Mouse (Mus musculus) forebrain, embryonic 15.5 days (tissue): ENCODE measurements around the gene Gsta2. TPM values are rescaled to one million over a fixed set of nuclear protein-coding genes. Genes with fewer than 3 reads are reported as not detected.

Experiments
- ATAC-seq: fragments of 200-750 bp; cut with Nextera tagmentation; replicated peaks from 2 replicates; pipeline ENCODE4 v1.8.0; 2017; ENCODE audit warnings: mild to moderate bottlenecking, moderate TSS enrichment, moderate library complexity
- H3K27ac ChIP-seq: fragments of 300-500 bp; sonication (generic); replicated peaks from 2 replicates; pipeline ENCODE4 v1.5.1; 2015; ENCODE audit warnings: mild to moderate bottlenecking, inconsistent platforms
- H3K27me3 ChIP-seq: fragments of 300-500 bp; sonication (generic); 2 replicates; pipeline ENCODE4 v1.6.1; 2015; ENCODE audit warnings: inconsistent platforms
- H3K36me3 ChIP-seq: fragments of 300-500 bp; sonication (generic); 2 replicates; pipeline ENCODE4 v1.6.1; 2015; ENCODE audit warnings: mild to moderate bottlenecking, inconsistent platforms
- H3K4me1 ChIP-seq: fragments of 300-500 bp; sonication (generic); 2 replicates; pipeline ENCODE4 v1.6.1; 2015; ENCODE audit warnings: inconsistent platforms
- H3K4me2 ChIP-seq: fragments of 300-500 bp; sonication (generic); replicated peaks from 2 replicates; pipeline ENCODE4 v1.6.1; 2015; ENCODE audit warnings: mild to moderate bottlenecking, inconsistent platforms
- H3K4me3 ChIP-seq: fragments of 300-500 bp; sonication (generic); 2 replicates; pipeline ENCODE4 v1.5.1; 2015; ENCODE audit warnings: mild to moderate bottlenecking, inconsistent platforms
- H3K9ac ChIP-seq: fragments of 300-500 bp; sonication (generic); replicated peaks from 2 replicates; pipeline ENCODE4 v1.6.1; 2015; ENCODE audit warnings: mild to moderate bottlenecking, inconsistent platforms
- H3K9me3 ChIP-seq: fragments of 300-500 bp; sonication (generic); 2 replicates; pipeline ENCODE4 v1.6.1; 2016; ENCODE audit warnings: inconsistent platforms
- WGBS: fragments of 180-500 bp; shearing (Covaris S2); methylation state at CpG from one replicate; pipeline ENCODE4 v1.1.7; 2015; ENCODE audit warnings: mixed read lengths; 5-methylcytosine and 5-hydroxymethylcytosine counted together
- polyA plus RNA-seq: library from polyadenylated mRNA; unstranded; fragments of >200 nt; fragmentation: Nextera tagmentation; extraction: Ambion mirVana; gene quantifications from 2 replicates; pipeline ENCODE4 v1.2.1, GENCODE M21; 2015

Gene Gsta2
- polyA plus RNA-seq, result not detected in 2 replicates

- no peak within 1 kb of the TSS for H3K4me2 ChIP-seq
Measured at GRCm38 (mm10) chr9:78355611-78356010, at the start of gene Gsta2. Gene Gsta2 (minus strand): TSS chr9:78355788.

GRCm38 (mm10) chr9:78401596-78401995 lies 46.0 kb upstream of the Gsta2 start:
- Histone ChIP-seq H3K9me3 (no peaks in the 10 kb centered on the region), H3K27me3 (peaks cover 21% of the 10 kb centered on the region), H3K4me3 (no peak overlapping the region), H3K4me1 (no peaks in the 10 kb centered on the region), H3K9ac (no peak overlapping the region), H3K27ac (no peak overlapping the region), H3K4me2 (no peak overlapping the region), H3K36me3 (no peaks in the 10 kb centered on the region)
- no peak for ATAC-seq
- 95% methylated on average over 7 of the region's 7 CpGs for WGBS

More at GRCm38 (mm10) chr9:78355611-78356010, at the start of gene Gsta2:
- Histone ChIP-seq H3K36me3 (no peaks in the 10 kb centered on the region), H3K27ac (no peak within 1 kb of the TSS), H3K4me1 (no peaks in the 10 kb centered on the region), H3K4me3 (no peak within 1 kb of the TSS), H3K9ac (no peak within 1 kb of the TSS), H3K27me3 (no peaks in the 10 kb centered on the region), H3K9me3 (no peaks in the 10 kb centered on the region)
- ATAC-seq, result no peak
- WGBS, result 91% methylated on average over 8 of the region's 8 CpGs

- Histone ChIP-seq H3K9me3 (no peaks in the 10 kb centered on the region), H3K27me3 (peaks cover 32% of the 10 kb centered on the region), H3K4me3 (no peak overlapping the region), H3K27ac (no peak overlapping the region), H3K4me2 (no peak overlapping the region), H3K4me1 (peaks cover 7% of the 10 kb centered on the region), H3K36me3 (no peaks in the 10 kb centered on the region), H3K9ac (no peak overlapping the region)
- no peak for ATAC-seq
- WGBS, result 90% methylated on average over 5 of the region's 5 CpGs
Measured at GRCm38 (mm10) chr9:78400570-78400969, 45.0 kb upstream of the Gsta2 start.

GRCm38 (mm10) chr9:78396517-78396916 lies 40.9 kb upstream of the Gsta2 start:
- 60% methylated on average over 9 of the region's 9 CpGs for WGBS
- H3K4me1 ChIP-seq, result peaks cover 10% of the 10 kb centered on the region
- H3K9me3 ChIP-seq, result no peaks in the 10 kb centered on the region
- ATAC-seq, result no peak
- no peak overlapping the region for H3K4me2 ChIP-seq
- no peaks in the 10 kb centered on the region for H3K36me3 ChIP-seq
- H3K27ac ChIP-seq, result no peak overlapping the region
- no peak overlapping the region for H3K9ac ChIP-seq
- peaks cover 54% of the 10 kb centered on the region for H3K27me3 ChIP-seq
- H3K4me3 ChIP-seq, result no peak overlapping the region

GRCm38 (mm10) chr9:78395630-78396351 lies 40.2 kb upstream of the Gsta2 start, which contains the start of gene Ddx43:
Gene Ddx43 (plus strand): TSS chr9:78395777.
- H3K36me3 ChIP-seq, result no peaks in the 10 kb centered on the region
- peak within 1 kb of the TSS; percentile 44 for H3K4me3 ChIP-seq
- H3K4me2 ChIP-seq, result peak within 1 kb of the TSS; percentile 62
- no peak within 1 kb of the TSS for H3K27ac ChIP-seq
- H3K9me3 ChIP-seq, result no peaks in the 10 kb centered on the region
- peak within 1 kb of the TSS; percentile 35; the same call in 1 of the 2 replicates for H3K9ac ChIP-seq
- peak; percentile 97 for ATAC-seq
- 3% methylated on average over 90 of the region's 93 CpGs for WGBS
- peaks cover 10% of the 10 kb centered on the region for H3K4me1 ChIP-seq
- peaks cover 54% of the 10 kb centered on the region for H3K27me3 ChIP-seq

GRCm38 (mm10) chr9:78395244-78395629 lies 39.6 kb upstream of the Gsta2 start:
- Histone ChIP-seq H3K27ac (no peak overlapping the region), H3K4me1 (peaks cover 10% of the 10 kb centered on the region), H3K4me2 (peak overlapping the region; percentile 62), H3K4me3 (peak overlapping the region; percentile 44), H3K36me3 (no peaks in the 10 kb centered on the region), H3K27me3 (peaks cover 54% of the 10 kb centered on the region), H3K9me3 (no peaks in the 10 kb centered on the region), H3K9ac (no peak overlapping the region)
- no peak for ATAC-seq
- 34% methylated on average over 11 of the region's 11 CpGs for WGBS

GRCm38 (mm10) chr9:78394602-78395001 lies 39.0 kb upstream of the Gsta2 start:
- 65% methylated on average over 7 of the region's 7 CpGs for WGBS

GRCm38 (mm10) chr9:78393741-78394140 lies 38.2 kb upstream of the Gsta2 start:
- H3K27me3 ChIP-seq, result peaks cover 46% of the 10 kb centered on the region
- WGBS, result 90% methylated on average over 10 of the region's 10 CpGs
- ATAC-seq, result no peak

More at GRCm38 (mm10) chr9:78394602-78395001, 39.0 kb upstream of the Gsta2 start:
- H3K9ac ChIP-seq, result no peak overlapping the region
- H3K4me2 ChIP-seq, result no peak overlapping the region
- peaks cover 10% of the 10 kb centered on the region for H3K4me1 ChIP-seq
- no peak overlapping the region for H3K27ac ChIP-seq
- H3K27me3 ChIP-seq, result peaks cover 54% of the 10 kb centered on the region
- no peak overlapping the region for H3K4me3 ChIP-seq
- H3K9me3 ChIP-seq, result no peaks in the 10 kb centered on the region
- H3K36me3 ChIP-seq, result no peaks in the 10 kb centered on the region
- no peak for ATAC-seq

GRCm38 (mm10) chr9:78389981-78390380 lies 34.4 kb upstream of the Gsta2 start:
- Histone ChIP-seq H3K36me3 (no peaks in the 10 kb centered on the region), H3K27ac (no peak overlapping the region), H3K4me1 (no peaks in the 10 kb centered on the region), H3K27me3 (peaks cover 16% of the 10 kb centered on the region), H3K4me2 (no peak overlapping the region), H3K9ac (no peak overlapping the region), H3K4me3 (no peak overlapping the region), H3K9me3 (no peaks in the 10 kb centered on the region)
- no peak for ATAC-seq
- 65% methylated on average over 5 of the region's 5 CpGs for WGBS

More at GRCm38 (mm10) chr9:78393741-78394140, 38.2 kb upstream of the Gsta2 start:
- Histone ChIP-seq H3K4me3 (no peak overlapping the region), H3K36me3 (no peaks in the 10 kb centered on the region), H3K9ac (no peak overlapping the region), H3K4me1 (peaks cover 10% of the 10 kb centered on the region), H3K9me3 (no peaks in the 10 kb centered on the region), H3K4me2 (no peak overlapping the region), H3K27ac (no peak overlapping the region)

GRCm38 (mm10) chr9:78386947-78387346 lies 31.4 kb upstream of the Gsta2 start:
- Histone ChIP-seq H3K27me3 (no peaks in the 10 kb centered on the region), H3K27ac (no peak overlapping the region), H3K4me2 (no peak overlapping the region), H3K4me3 (no peak overlapping the region), H3K9ac (no peak overlapping the region), H3K4me1 (no peaks in the 10 kb centered on the region), H3K36me3 (no peaks in the 10 kb centered on the region), H3K9me3 (no peaks in the 10 kb centered on the region)
- WGBS, result 89% methylated on average over 7 of the region's 7 CpGs
- ATAC-seq, result no peak

- Histone ChIP-seq H3K27me3 (no peaks in the 10 kb centered on the region), H3K36me3 (no peaks in the 10 kb centered on the region), H3K4me2 (no peak overlapping the region), H3K9me3 (no peaks in the 10 kb centered on the region), H3K4me1 (no peaks in the 10 kb centered on the region), H3K9ac (no peak overlapping the region), H3K27ac (no peak overlapping the region), H3K4me3 (no peak overlapping the region)
- ATAC-seq, result no peak
- WGBS, result 43% methylated on average over 3 of the region's 3 CpGs
Measured at GRCm38 (mm10) chr9:78385893-78386292, 30.3 kb upstream of the Gsta2 start.

GRCm38 (mm10) chr9:78378113-78378785 lies 22.7 kb upstream of the Gsta2 start, which contains the start of gene Ooep:
Gene Ooep (minus strand): TSS chr9:78378725.
- 2% methylated on average over 20 of the region's 23 CpGs for whole genome bisulfite sequencing
- Histone ChIP-seq H3K9ac (peak within 1 kb of the TSS; percentile 44), H3K36me3 (no peaks in the 10 kb centered on the region), H3K4me2 (peak within 1 kb of the TSS; percentile 70), H3K4me1 (peaks cover 13% of the 10 kb centered on the region), H3K27me3 (no peaks in the 10 kb centered on the region), H3K4me3 (peak within 1 kb of the TSS; percentile 37), H3K27ac (peak within 1 kb of the TSS; percentile 45), H3K9me3 (no peaks in the 10 kb centered on the region)
- peak; percentile 96 for ATAC-seq
